Mouse (Mus musculus) kidney, postnatal 4 days (tissue): ENCODE results near the gene Clnk.

ENCODE experiments used
- DNase-seq, 2 experiments: peaks; one replicate each; pipeline ENCODE4 v3.0.0; 2021; ENCODE audit warnings: mixed read lengths in 2 of 2

Gene Clnk

DNA sequence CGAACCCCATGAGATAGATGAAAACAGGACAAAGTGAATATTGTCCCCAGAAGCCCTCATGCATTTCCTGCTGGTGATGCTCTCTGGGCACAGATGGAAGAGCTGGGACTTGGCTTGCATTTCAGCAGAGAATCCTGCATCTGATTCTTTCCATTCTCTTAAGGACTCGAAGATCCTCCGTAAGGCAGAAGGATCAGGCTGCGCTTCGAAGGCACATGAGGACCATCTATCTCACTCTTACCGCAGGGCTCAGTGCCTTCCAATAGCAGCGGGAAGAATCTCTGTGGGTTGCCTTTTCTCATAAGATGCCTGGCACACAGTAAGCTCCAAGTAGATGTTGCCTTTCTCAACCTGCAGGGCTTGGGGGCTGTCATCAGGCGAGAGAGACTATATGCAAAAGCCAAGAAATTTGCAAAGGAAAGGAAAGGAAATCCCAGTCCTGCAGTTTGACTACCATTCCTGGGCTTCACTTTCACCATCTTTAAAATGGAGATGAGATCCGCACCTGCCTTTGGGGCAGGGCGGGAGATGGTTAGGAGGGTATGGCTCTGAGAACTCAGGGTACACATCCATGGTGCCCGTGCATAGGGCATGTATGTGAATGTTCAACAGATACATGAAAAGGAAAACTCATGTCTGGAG, 167.6 kb downstream of the Clnk start:
- no peak for DNase-seq

DNA sequence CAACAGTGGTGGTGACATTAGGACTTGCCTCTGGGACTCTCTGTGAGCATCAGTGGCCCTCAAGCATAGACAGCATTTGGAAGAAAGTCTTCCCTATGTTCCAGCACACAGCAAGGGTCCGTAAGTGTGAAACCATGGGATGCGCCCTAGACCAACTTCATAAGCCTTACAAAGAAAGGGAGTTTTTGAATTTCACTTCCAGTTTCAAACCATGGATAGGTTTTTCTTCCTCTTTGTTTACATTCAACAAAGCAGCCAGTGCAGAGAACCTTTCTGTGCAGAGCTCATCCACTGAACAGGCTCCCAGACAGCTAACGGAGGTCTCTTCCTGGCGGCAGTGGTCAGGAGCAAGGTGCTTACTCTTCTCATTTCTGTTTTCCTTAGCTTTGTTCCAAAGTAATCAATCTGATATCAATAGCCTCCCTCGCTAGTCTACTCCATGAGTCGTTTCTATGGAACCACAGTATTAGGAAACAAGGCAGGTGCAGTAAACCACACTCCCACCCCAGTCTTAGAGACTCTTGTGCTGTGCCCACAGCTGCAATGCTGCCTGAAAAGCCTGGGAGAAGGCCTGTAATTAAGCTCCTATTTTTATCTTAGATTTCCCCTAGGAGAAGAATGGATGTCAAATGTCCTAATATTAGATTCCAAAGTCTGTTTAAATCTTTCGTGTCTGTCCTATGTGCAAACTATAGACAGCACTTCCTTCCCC, 169.1 kb downstream of the Clnk start:
- DNase-seq: no peak

- no peak for DNase-seq
These were observed 173.7 kb downstream of the Clnk start for GRCm38 (mm10) chr5:38702941-38703340.

- no peak for DNase-seq
These were observed 174.5 kb downstream of the Clnk start for GRCm38 (mm10) chr5:38702091-38702490.

- no peak for DNase-seq
These were observed 178.1 kb downstream of the Clnk start for GRCm38 (mm10) chr5:38698466-38698865.

DNA sequence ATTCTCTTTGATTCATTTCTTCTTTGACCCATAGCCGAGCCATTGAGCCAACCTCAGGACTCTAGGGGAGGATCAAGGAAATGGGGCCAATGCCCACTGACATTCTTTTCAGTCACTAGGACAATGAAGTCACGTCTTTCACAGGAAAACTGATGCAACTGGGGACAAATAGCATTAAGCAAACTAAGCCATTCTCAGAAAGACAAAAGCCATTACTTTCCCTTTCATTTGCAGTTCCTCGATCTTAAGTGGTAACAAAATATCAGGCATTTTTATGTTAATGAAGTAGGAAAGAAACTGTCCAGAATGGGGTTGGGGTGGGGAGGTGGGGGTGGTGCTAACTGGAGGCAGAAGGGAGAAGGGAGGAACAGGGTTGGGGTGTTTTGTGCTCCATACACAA, 178.6 kb downstream of the Clnk start:
- no peak for DNase-seq

GRCm38 (mm10) chr5:38696616-38697375, 179.8 kb downstream of the Clnk start:
- DNase-seq: no peak

- no peak for DNase-seq
These were observed 183.8 kb downstream of the Clnk start for GRCm38 (mm10) chr5:38692859-38693258.

GRCm38 (mm10) chr5:38689186-38689585, 187.4 kb downstream of the Clnk start:
- DNase-seq: no peak

- no peak for DNase-seq
These were observed 188.9 kb downstream of the Clnk start for GRCm38 (mm10) chr5:38687694-38688093.

GRCm38 (mm10) chr5:38684164-38684911, 192.3 kb downstream of the Clnk start, which contains the start of gene Zfp518b:
Gene Zfp518b (minus strand): TSS chr5:38684826.
- DNase-seq: peak; percentile 86 to 91

GRCm38 (mm10) chr5:38658836-38659235, 217.8 kb downstream of the Clnk start:
- DNase-seq: no peak
